Mouse (Mus musculus) embryo, embryonic 10 days (tissue): ENCODE data around the gene Dock6.

Experiments used
- DNase-seq: peaks from one replicate; pipeline ENCODE4 v3.0.0-alpha.2; 2015; ENCODE audit warnings: low spot score

Gene Dock6

DNA sequence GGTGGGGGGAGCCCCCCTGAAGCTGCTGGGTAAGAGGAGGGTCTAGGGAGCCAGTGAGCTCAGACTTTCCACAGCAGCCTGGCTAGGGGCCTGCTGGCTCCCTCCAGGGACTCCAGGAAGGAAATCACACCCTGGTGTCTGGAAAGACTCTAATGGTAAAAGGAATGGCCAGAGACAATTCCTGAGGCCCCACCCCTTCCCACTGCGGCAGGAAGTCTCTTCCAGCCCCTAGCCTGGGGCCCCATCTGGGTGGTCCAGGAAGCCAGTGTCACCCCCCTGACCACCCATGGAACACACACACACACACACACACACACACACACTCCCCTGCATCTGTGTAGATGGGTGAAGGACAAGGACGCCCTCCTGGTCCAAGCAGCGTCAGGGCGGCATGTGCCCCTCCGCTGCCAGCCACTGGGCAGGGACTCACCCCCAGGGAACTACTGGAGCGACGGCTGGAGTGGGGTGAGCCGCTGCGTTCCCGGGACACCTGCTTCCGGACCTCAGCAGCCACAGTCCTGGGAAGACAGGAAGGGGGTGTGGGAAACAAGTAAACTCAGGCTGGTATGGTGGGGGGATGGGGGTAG is 5.6 kb downstream of the Dock6 start:
- DNase-seq = peak; percentile 43

- DNase-seq = peak; percentile 54
These were observed 6.9 kb downstream of the Dock6 start for GRCm38 (mm10) chr9:21845381-21846080.

DNA sequence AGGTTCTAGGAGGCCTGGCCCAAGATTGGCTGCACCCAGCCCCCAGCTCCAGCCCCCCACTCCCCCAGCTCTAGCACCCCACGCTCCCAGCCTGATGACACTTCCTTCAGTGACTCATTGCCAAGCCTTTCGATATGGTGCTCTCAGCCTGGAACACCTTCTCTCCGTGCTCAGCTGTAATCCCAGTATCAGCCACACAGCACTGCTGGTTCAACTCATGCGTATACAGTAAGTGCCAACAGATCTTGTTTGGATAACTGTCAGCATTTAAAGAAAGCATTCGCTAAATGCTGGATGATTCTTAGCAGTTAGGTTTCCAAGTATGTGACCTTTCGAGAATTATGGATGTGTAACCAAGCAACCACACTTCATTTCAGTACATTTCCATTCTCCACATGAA is 9.3 kb downstream of the Dock6 start:
- DNase-seq = no peak

GRCm38 (mm10) chr9:21842391-21842790 is 10.0 kb downstream of the Dock6 start:
- DNase-seq = no peak

DNA sequence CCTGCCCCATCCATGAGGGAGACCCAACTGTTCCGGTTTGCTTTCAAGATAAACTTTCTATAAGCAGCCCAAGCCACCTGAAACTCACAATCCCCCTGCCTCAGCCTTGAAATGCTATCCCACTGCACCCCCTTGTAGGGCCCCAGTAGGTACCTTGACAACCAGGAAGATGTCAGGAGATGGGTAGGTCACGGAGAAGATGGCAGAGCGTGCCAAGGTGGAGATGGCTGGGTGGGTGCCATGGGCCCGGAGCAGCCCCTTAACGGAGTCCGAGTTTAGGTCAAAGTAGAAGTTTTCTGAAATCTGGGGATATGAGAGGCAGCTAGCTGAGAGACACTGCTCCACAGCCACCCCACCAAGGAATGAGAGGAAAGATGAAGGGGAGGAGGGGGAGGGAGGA is 11.1 kb downstream of the Dock6 start:
- DNase-seq = no peak

DNA sequence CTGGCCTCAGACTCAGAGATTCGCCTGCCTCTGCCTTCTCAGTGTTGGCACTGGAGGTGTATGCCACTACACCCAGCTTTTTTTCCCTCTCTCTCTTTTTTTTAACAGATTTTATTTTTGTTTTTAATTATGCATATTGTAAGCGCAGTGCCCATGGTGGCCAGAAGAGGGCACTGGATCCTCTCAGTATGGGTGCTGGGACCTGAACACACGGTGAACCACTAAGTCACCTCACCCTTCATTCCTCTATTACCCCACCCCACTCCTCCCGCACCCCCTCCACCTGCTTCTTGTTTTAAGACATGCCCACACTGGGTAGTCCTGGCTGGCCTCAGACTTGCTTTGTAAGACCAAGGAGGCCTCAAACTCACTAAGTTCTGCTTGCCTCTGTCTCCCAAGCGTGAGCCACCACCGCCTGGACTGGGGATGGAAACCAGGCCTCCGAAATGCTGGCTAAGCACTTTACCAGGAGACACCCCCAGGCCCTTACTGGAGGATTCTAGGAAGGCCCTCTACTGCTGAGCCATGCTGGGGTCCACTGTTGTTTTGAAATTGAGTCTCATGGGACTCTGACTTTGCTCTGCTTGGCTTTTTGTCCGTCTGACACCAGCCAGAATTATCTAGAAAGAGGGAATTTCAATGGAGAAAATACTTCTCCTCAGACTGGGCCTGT is 12.2 kb downstream of the Dock6 start:
- DNase-seq = peak; percentile 73

DNA sequence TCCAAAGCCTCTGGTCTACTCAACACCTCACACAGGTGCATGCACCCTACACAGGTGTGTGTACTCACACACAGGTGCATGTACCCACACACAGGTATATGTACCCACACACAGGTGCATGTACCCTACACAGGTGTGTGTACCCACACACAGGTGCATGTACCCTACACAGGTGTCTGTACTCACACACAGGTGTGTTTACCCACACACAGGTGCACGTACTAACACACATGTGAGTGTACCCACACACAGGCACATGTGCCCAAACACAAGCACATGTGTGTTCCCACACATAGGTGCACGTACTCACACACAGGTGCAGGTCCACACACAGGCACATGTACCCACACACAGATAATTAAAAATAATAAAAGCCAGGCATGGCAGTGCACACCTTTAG is 14.7 kb downstream of the Dock6 start:
- no peak for DNase-seq

DNA sequence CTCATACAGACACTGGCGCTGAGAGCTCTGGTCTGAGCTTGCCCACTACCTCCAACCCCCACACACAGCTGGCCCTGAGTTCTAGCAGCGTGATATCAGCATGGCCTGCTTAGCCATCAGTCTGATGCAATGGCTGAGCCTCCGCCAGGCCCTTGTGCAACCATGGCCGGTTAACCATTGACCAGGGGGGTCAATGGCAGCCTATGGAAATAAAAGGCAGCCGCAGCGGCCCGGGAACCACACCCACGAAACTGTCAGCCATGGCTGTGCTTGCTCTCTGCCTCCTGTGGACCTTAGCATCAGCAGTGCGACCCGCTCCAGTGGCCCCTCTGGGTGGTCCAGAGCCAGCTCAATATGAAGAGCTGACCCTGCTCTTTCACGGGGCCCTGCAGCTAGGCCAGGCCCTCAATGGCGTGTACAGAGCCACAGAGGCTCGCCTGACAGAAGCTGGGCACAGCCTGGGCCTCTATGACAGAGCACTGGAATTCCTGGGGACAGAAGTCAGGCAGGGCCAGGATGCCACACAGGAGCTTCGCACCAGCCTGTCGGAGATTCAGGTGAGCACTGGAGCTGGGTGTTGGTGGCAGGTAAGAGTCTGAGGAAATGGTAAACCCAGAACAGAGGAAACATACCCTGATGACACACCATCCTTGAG is 17.1 kb downstream of the Dock6 start, which contains the start of gene Angptl8:
TSS of gene Angptl8 (plus strand) at position 253 of the 655 bp plus-strand sequence.
- DNase-seq = no peak

GRCm38 (mm10) chr9:21831558-21832240 is 20.7 kb downstream of the Dock6 start:
- DNase-seq = no peak

DNA sequence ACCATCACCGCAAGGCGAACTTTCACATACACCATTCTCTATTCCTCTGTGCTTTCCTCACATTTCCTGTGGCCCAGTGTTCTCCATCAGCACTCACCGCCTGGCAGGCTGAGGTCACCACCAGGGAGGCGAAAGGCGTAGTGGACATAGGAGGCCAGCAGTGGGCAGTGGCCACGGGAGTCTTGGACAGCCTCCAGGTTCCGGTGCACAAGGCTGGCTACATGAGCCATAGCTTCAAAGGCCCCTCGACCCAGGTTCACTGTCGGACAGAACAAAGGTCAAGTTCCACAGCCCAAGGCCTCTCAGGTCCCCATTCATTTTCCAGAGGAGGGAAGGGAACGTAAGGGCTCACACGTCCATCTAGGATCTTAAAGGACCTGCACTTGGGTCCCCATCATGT is 21.5 kb downstream of the Dock6 start:
- no peak for DNase-seq

- DNase-seq = no peak
These were observed 22.0 kb downstream of the Dock6 start for GRCm38 (mm10) chr9:21830461-21830850.

DNA sequence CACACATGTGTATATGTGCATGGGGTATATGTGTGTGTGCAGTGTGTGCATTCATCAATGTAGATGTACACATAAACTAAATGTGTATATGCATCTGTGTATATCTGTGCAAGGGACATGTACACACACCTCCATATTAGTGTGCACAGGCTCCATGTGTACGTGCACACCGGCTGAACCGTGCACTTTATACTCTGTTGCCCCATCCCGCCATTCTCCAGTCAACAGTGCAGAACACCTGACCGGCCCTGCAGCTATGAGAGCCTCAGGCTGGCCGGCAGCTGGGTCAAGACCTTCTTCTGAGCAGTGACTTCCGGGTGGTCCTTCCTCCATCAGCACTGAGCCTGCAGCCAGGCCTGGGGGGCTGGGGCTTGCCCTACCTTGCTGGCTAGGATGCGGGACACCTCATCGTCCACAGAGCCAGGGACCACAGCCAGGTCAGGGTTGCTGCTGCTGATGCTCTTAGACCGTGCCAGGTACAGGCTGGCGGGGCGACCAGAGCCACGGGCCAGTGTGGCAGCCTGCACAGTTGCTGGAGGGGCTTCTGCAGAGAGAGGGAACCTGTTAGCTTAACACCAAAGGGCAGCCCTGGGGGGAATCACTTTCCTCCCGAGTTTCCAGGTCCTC is 22.5 kb downstream of the Dock6 start:
- no peak for DNase-seq

- no peak for DNase-seq
These were observed 28.1 kb downstream of the Dock6 start for GRCm38 (mm10) chr9:21824366-21824765.

- no peak for DNase-seq
These were observed 28.5 kb downstream of the Dock6 start for GRCm38 (mm10) chr9:21823957-21824356.

- DNase-seq = no peak
These were observed 29.7 kb downstream of the Dock6 start for GRCm38 (mm10) chr9:21822686-21823085.

DNA sequence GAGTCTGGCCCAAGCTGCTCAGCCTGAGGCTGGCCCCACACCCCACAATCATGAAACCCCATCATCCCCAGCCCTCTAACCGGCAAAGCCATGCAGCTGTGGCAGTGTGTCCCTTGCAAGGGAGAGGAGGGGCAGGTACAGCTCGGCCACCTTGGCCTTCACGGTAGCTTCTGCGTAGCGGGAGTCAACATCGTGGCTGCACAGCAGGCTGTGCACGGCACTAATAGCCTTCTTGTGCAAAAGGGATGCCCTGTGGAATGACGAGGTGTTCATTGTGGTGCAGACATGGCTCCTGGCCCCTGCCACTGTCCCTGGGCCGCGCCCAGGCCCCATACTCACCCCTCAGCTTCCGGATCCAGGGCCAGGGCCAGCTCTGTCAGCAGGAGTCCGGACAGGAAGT is 32.3 kb downstream of the Dock6 start:
- no peak for DNase-seq

- no peak for DNase-seq
These were observed 33.2 kb downstream of the Dock6 start for GRCm38 (mm10) chr9:21819181-21819729.

DNA sequence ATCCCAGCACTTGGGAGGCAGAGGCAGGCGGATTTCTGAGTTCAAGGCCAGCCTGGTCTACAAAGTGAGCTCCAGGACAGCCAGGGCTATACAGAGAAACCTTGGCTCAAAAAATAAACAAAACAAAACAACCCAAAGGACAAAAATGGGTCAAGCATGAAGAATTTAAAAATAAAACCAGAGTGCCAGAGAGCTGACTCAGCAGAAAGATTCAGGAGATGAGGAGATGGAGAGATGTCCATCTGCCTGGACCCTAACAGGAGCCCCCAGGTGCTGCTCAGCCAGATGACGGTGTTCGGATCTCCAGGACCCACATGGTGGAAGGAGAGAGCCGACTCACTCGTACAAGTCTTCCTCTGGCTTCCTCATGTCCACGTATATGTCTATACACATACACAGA is 33.9 kb downstream of the Dock6 start:
- no peak for DNase-seq

GRCm38 (mm10) chr9:21818125-21818524 is 34.3 kb downstream of the Dock6 start:
- no peak for DNase-seq

GRCm38 (mm10) chr9:21816716-21817305 is 35.6 kb downstream of the Dock6 start:
- DNase-seq = no peak

- no peak for DNase-seq
These were observed 41.3 kb downstream of the Dock6 start for GRCm38 (mm10) chr9:21811170-21811569.
